Mouse (Mus musculus): ENCODE results near the gene N4bp2. TPM values are rescaled to one million over a fixed set of nuclear protein-coding genes. Genes with fewer than 3 reads are reported as not detected.

Gene N4bp2
- polyA plus RNA-seq, 1 experiment from 2014 or later: 37.4 TPM

DNA sequence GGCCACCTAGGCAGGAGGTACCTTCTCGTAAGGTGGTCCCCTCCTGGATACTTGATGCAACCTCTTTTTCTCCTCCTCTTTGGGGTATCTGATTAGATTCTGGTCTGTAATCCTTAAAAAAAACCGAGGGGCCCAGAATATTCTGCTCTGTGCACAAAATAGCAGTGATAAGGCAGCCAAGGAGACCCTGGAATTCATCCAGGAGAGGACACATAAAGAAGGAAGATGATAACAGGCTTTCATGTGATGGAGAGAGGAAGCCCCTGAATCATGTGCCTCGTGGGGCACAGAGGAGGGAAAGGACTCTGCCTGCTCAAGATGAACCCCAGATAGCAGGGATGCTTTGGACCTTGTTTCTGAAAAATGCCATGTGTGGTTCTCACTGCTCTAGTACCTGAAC lies 115.0 kb downstream of the N4bp2 start:
- Histone ChIP-seq H3K9me3 (replicated peaks) (no peaks in the 10 kb centered on the region), H3K36me3 (no peaks in the 10 kb centered on the region), H3K27me3 (no peaks in the 10 kb centered on the region), H3K27ac (no peak overlapping the region), H3K4me1 (no peaks in the 10 kb centered on the region), H3K9ac (no peak overlapping the region), H3K4me2 (replicated peaks) (no peak overlapping the region), H3K4me3 (no peak overlapping the region)
- 83% methylated on average over 3 of the region's 3 CpGs for WGBS
- no peak for ATAC-seq (ENCODE audit: low FRiP score)

Other genes with a start within 250 kb of the N4bp2 start
- gene Smim14, start 226.3 kb upstream of the N4bp2 start, polyA plus RNA-seq (2016; fragmentation: Nextera tagmentation; extraction: Ambion mirVana): 154 and 157 TPM in 2 replicates
- gene Ube2k, start 226.3 kb upstream of the N4bp2 start, polyA plus RNA-seq (2016; fragmentation: Nextera tagmentation; extraction: Ambion mirVana): 192 and 193 TPM in 2 replicates
- gene Pds5a, start 65.2 kb upstream of the N4bp2 start, polyA plus RNA-seq (2016; fragmentation: Nextera tagmentation; extraction: Ambion mirVana): 102 and 109 TPM in 2 replicates
- 0.20 and 0.39 TPM in 2 replicates for gene Rhoh, start 97.7 kb downstream of the N4bp2 start, polyA plus RNA-seq (2016; fragmentation: Nextera tagmentation; extraction: Ambion mirVana)
- 0.18 and 0.19 TPM in 2 replicates for gene Chrna9, start 171.4 kb downstream of the N4bp2 start, polyA plus RNA-seq (2016; fragmentation: Nextera tagmentation; extraction: Ambion mirVana)
- 0.18 TPM in 1 of 2 replicates, not detected in the other for gene 9130230L23Rik, start 240.8 kb downstream of the N4bp2 start, polyA plus RNA-seq (2016; fragmentation: Nextera tagmentation; extraction: Ambion mirVana)